Mouse (Mus musculus): ENCODE measurements around the gene Sema5b. TPM values are rescaled to one million over a fixed set of nuclear protein-coding genes. Genes with fewer than 3 reads are reported as not detected.
A peak's percentile ranks its signal among the peaks of the same experiment; 100 is the strongest.

Gene Sema5b
- polyA plus RNA-seq, 1 experiment from 2014 or later, result 18.1 TPM

DNA sequence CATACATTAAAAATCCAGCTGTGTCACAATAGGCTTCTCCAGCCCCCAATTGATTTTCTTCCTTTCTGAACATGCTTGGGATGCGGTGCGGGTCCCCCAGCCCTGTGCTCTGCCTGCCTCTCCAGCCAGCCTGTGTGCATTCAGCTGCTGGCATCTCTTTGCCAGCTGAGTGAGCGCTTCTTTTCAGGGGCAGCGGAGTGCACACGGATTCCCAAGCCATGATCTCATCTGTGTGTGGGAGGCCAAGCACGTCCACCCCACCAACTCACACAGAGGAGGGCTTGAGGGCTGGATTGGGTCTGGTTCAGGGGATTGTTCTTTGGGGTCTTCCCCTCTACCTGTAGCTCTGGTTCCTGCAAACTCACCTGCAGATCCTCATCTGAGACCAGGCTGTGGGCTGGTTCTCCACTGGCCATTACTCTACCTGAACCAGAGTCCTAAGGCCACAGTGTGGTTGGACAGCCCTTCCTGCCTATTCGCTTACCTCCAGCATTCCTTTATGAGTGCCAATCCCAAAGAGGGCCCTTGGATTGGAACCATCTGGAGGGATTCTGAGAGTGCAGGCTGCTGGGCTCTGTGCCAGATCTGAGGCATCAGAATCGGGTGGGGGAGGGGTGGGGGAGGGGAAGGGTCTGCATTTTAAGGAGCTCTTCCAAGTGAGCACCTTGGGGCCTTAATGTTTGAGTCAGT lies 55.9 kb downstream of the Sema5b start:
- no peak overlapping the region for H3K4me3 ChIP-seq (ENCODE audit: low read depth, low read length)
- peak; percentile 48 for ATAC-seq (ENCODE audit: low read depth)
- 19% methylated on average over 8 of the region's 8 CpGs for WGBS
- no peak overlapping the region for H3K9ac ChIP-seq (replicated peaks; ENCODE audit: low read depth, low read length)
- H3K36me3 ChIP-seq (ENCODE audit: control insufficient read depth, insufficient read depth, low read length), result no peaks in the 10 kb centered on the region
- H3K27me3 ChIP-seq (ENCODE audit: control insufficient read depth, insufficient read depth, low read length), result no peaks in the 10 kb centered on the region
- no peak overlapping the region for H3K4me2 ChIP-seq (ENCODE audit: low read depth, low read length)
- H3K9me3 ChIP-seq (ENCODE audit: control insufficient read depth, low read length), result no peaks in the 10 kb centered on the region
- 0 out of 2 replicates have a peak overlapping the region, but pooled peaks have one; percentile 29 for H3K27ac ChIP-seq (ENCODE audit: low read depth, low read length)
- peaks cover 32% of the 10 kb centered on the region for H3K4me1 ChIP-seq (ENCODE audit: control insufficient read depth, insufficient read depth, low read length)

GRCm38 (mm10) chr16:35597991-35598390 lies 57.0 kb downstream of the Sema5b start:
- H3K4me2 ChIP-seq (ENCODE audit: low read depth, low read length), result no peak overlapping the region
- 6% methylated on average over 6 of the region's 6 CpGs for WGBS
- ATAC-seq (ENCODE audit: low read depth), result no peak

GRCm38 (mm10) chr16:35598802-35599201 lies 57.9 kb downstream of the Sema5b start:
- no peak overlapping the region for H3K4me2 ChIP-seq (ENCODE audit: low read depth, low read length)
- H3K9me3 ChIP-seq (ENCODE audit: control insufficient read depth, low read length), result no peaks in the 10 kb centered on the region
- no peaks in the 10 kb centered on the region for H3K36me3 ChIP-seq (ENCODE audit: control insufficient read depth, insufficient read depth, low read length)
- H3K4me3 ChIP-seq (ENCODE audit: low read depth, low read length), result no peak overlapping the region
- H3K4me1 ChIP-seq (ENCODE audit: control insufficient read depth, insufficient read depth, low read length), result peaks cover 31% of the 10 kb centered on the region
- 47% methylated on average over 5 of the region's 5 CpGs for WGBS
- no peak overlapping the region for H3K27ac ChIP-seq (ENCODE audit: low read depth, low read length)
- no peak overlapping the region for H3K9ac ChIP-seq (replicated peaks; ENCODE audit: low read depth, low read length)
- no peaks in the 10 kb centered on the region for H3K27me3 ChIP-seq (ENCODE audit: control insufficient read depth, insufficient read depth, low read length)
- no peak for ATAC-seq (ENCODE audit: low read depth)

More at GRCm38 (mm10) chr16:35597991-35598390, 57.0 kb downstream of the Sema5b start:
- no peak overlapping the region for H3K4me3 ChIP-seq (ENCODE audit: low read depth, low read length)
- no peak overlapping the region for H3K27ac ChIP-seq (ENCODE audit: low read depth, low read length)
- H3K36me3 ChIP-seq (ENCODE audit: control insufficient read depth, insufficient read depth, low read length), result no peaks in the 10 kb centered on the region
- no peak overlapping the region for H3K9ac ChIP-seq (replicated peaks; ENCODE audit: low read depth, low read length)
- H3K4me1 ChIP-seq (ENCODE audit: control insufficient read depth, insufficient read depth, low read length), result peaks cover 26% of the 10 kb centered on the region
- no peaks in the 10 kb centered on the region for H3K9me3 ChIP-seq (ENCODE audit: control insufficient read depth, low read length)
- H3K27me3 ChIP-seq (ENCODE audit: control insufficient read depth, insufficient read depth, low read length), result no peaks in the 10 kb centered on the region

DNA sequence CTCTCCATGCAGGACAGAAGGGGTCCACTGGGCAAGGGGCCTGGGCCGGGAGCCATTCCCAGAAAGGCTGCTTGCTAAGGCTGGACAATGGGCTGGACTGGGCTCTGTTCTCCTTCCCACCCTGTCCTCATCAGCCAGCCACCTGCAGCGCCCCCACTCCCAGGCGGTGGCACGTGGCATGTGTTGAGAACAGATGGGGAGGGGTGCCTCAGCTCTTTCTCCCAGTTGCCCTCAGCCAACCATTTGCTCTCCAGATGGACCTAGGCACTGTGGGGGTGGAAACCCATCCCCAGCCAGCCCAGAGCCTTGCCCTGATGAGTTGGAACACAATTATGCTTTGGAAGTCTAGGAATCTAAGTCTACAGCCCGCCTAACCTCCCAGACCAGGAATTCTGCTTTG lies 59.3 kb downstream of the Sema5b start:
- Histone ChIP-seq H3K4me3 (ENCODE audit: low read depth, low read length) (no peak overlapping the region), H3K27me3 (ENCODE audit: control insufficient read depth, insufficient read depth, low read length) (no peaks in the 10 kb centered on the region), H3K36me3 (ENCODE audit: control insufficient read depth, insufficient read depth, low read length) (no peaks in the 10 kb centered on the region), H3K4me2 (ENCODE audit: low read depth, low read length) (no peak overlapping the region), H3K4me1 (ENCODE audit: control insufficient read depth, insufficient read depth, low read length) (peaks cover 36% of the 10 kb centered on the region), H3K9me3 (ENCODE audit: control insufficient read depth, low read length) (no peaks in the 10 kb centered on the region), H3K27ac (ENCODE audit: low read depth, low read length) (no peak overlapping the region), H3K9ac (replicated peaks; ENCODE audit: low read depth, low read length) (no peak overlapping the region)
- 79% methylated on average over 5 of the region's 5 CpGs for WGBS
- no peak for ATAC-seq (ENCODE audit: low read depth)

GRCm38 (mm10) chr16:35601426-35601825 lies 60.5 kb downstream of the Sema5b start:
- H3K4me1 ChIP-seq (ENCODE audit: control insufficient read depth, insufficient read depth, low read length), result peaks cover 29% of the 10 kb centered on the region
- no peaks in the 10 kb centered on the region for H3K9me3 ChIP-seq (ENCODE audit: control insufficient read depth, low read length)
- no peak for ATAC-seq (ENCODE audit: low read depth)
- no peak overlapping the region for H3K27ac ChIP-seq (ENCODE audit: low read depth, low read length)
- H3K4me3 ChIP-seq (ENCODE audit: low read depth, low read length), result no peak overlapping the region
- WGBS, result 91% methylated on average over 6 of the region's 6 CpGs
- no peaks in the 10 kb centered on the region for H3K36me3 ChIP-seq (ENCODE audit: control insufficient read depth, insufficient read depth, low read length)
- H3K9ac ChIP-seq (replicated peaks; ENCODE audit: low read depth, low read length), result no peak overlapping the region
- no peak overlapping the region for H3K4me2 ChIP-seq (ENCODE audit: low read depth, low read length)
- no peaks in the 10 kb centered on the region for H3K27me3 ChIP-seq (ENCODE audit: control insufficient read depth, insufficient read depth, low read length)

DNA sequence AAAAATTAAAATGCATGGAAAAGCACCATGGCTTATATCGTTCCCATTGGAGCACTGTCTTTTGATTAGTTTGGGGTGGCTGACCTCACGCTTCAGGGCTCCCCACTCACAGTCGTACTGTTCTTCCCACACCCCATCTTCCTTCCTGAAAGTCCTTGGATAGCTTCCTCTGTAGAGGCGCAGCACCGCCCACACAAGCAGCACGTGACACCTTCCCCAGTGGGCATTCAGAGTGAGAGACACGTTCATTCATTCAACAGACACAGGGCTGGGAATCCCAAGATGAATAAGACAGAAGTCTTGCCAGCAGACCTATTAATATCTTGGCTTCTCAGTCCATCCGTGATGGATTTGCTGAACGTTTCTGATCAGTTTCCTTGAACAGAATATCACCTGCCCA lies 61.6 kb downstream of the Sema5b start:
- Histone ChIP-seq H3K27ac (ENCODE audit: low read depth, low read length) (no peak overlapping the region), H3K9ac (replicated peaks; ENCODE audit: low read depth, low read length) (no peak overlapping the region), H3K4me3 (ENCODE audit: low read depth, low read length) (no peak overlapping the region), H3K27me3 (ENCODE audit: control insufficient read depth, insufficient read depth, low read length) (no peaks in the 10 kb centered on the region), H3K4me1 (ENCODE audit: control insufficient read depth, insufficient read depth, low read length) (0 out of 2 replicates have a peak, but pooled peaks cover 18% of the 10 kb centered on the region), H3K36me3 (ENCODE audit: control insufficient read depth, insufficient read depth, low read length) (no peaks in the 10 kb centered on the region), H3K4me2 (ENCODE audit: low read depth, low read length) (no peak overlapping the region), H3K9me3 (ENCODE audit: control insufficient read depth, low read length) (no peaks in the 10 kb centered on the region)
- ATAC-seq (ENCODE audit: low read depth), result no peak
- 74% methylated on average over 9 of the region's 9 CpGs for WGBS

- no peak for ATAC-seq (ENCODE audit: low read depth)
- peaks cover 20% of the 10 kb centered on the region; the same call in 1 of the 2 replicates for H3K4me1 ChIP-seq (ENCODE audit: control insufficient read depth, insufficient read depth, low read length)
- H3K4me3 ChIP-seq (ENCODE audit: low read depth, low read length), result no peak overlapping the region
- WGBS, result 63% methylated on average over 20 of the region's 20 CpGs
- no peaks in the 10 kb centered on the region for H3K27me3 ChIP-seq (ENCODE audit: control insufficient read depth, insufficient read depth, low read length)
- H3K27ac ChIP-seq (ENCODE audit: low read depth, low read length), result no peak overlapping the region
- H3K9me3 ChIP-seq (ENCODE audit: control insufficient read depth, low read length), result no peaks in the 10 kb centered on the region
- H3K36me3 ChIP-seq (ENCODE audit: control insufficient read depth, insufficient read depth, low read length), result no peaks in the 10 kb centered on the region
- no peak overlapping the region for H3K4me2 ChIP-seq (ENCODE audit: low read depth, low read length)
- no peak overlapping the region for H3K9ac ChIP-seq (replicated peaks; ENCODE audit: low read depth, low read length)
Observed at GRCm38 (mm10) chr16:35603729-35604522, 63.0 kb downstream of the Sema5b start.

- Histone ChIP-seq H3K27me3 (ENCODE audit: control insufficient read depth, insufficient read depth, low read length) (no peaks in the 10 kb centered on the region), H3K4me2 (ENCODE audit: low read depth, low read length) (no peak overlapping the region), H3K36me3 (ENCODE audit: control insufficient read depth, insufficient read depth, low read length) (no peaks in the 10 kb centered on the region), H3K9ac (replicated peaks; ENCODE audit: low read depth, low read length) (no peak overlapping the region), H3K4me1 (ENCODE audit: control insufficient read depth, insufficient read depth, low read length) (peaks cover 15% of the 10 kb centered on the region; the same call in 1 of the 2 replicates), H3K4me3 (ENCODE audit: low read depth, low read length) (no peak overlapping the region), H3K27ac (ENCODE audit: low read depth, low read length) (no peak overlapping the region), H3K9me3 (ENCODE audit: control insufficient read depth, low read length) (no peaks in the 10 kb centered on the region)
- no peak for ATAC-seq (ENCODE audit: low read depth)
- WGBS, result 68% methylated on average over 3 of the region's 3 CpGs
Observed at GRCm38 (mm10) chr16:35607250-35607649, 66.3 kb downstream of the Sema5b start.

- 47% methylated on average over 3 of the region's 3 CpGs for WGBS
- Histone ChIP-seq H3K27me3 (ENCODE audit: control insufficient read depth, insufficient read depth, low read length) (no peaks in the 10 kb centered on the region), H3K4me1 (ENCODE audit: control insufficient read depth, insufficient read depth, low read length) (peaks cover 15% of the 10 kb centered on the region; the same call in 1 of the 2 replicates), H3K27ac (ENCODE audit: low read depth, low read length) (no peak overlapping the region), H3K4me3 (ENCODE audit: low read depth, low read length) (no peak overlapping the region), H3K36me3 (ENCODE audit: control insufficient read depth, insufficient read depth, low read length) (no peaks in the 10 kb centered on the region), H3K4me2 (ENCODE audit: low read depth, low read length) (no peak overlapping the region), H3K9ac (replicated peaks; ENCODE audit: low read depth, low read length) (no peak overlapping the region), H3K9me3 (ENCODE audit: control insufficient read depth, low read length) (no peaks in the 10 kb centered on the region)
- no peak for ATAC-seq (ENCODE audit: low read depth)
Observed at GRCm38 (mm10) chr16:35608244-35608643, 67.3 kb downstream of the Sema5b start.
